Comparison of ENCODE assay signal across 8 mouse cellular contexts in the genomic region with DNA sequence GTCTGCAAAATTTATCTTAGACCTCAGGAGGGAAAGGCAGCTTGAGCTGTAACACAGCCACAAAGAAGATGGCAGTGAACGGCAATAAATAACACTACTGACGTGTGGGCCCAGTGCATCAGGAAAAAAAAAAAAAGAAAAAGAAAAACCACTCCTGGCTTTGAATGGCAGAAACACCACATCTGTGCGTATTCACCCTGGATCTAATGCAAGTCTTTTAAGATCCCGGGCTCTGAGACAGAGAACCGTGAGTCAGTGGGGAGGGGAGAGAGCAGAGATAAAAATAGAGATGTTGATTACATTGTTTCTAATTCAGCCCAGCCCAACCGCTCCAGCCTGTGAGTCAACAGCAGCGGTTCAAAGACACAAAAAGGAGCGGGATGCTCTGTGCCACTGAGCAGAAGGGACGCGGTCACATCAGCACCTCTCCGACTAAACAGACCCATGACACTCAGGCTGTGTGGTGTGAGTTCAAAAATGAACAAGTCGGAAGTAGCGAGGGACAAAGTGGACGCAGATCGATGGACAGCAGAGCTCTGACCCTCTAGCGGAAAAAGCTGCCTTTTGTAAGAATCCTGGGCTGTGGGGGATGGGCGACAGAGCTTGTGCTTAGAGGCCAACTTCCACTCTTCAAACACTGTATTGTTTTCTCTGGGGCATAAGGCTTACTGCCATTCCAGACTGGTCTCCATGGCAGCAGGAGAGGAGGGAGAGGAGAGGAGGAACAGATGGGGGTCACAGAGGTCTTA.
DNase-seq lines count a peak whose midpoint lies in the region; ATAC-seq and TF ChIP-seq lines count a peak whose summit lies in the region.

No protein-coding gene starts in this region.

- TF ChIP-seq CTCF in gastrocnemius, adult 2 months (IDR thresholded peaks at IDR 0.05), result no peak

- peak; percentile 27 for DNase-seq in T-cell, adult 2 months (ENCODE audit: low spot score)
- DNase-seq in gastrocnemius, adult 2 months, result peak; percentile 55
- DNase-seq in left cerebral cortex, adult 9 months (ENCODE audit: low spot score in 2 of 2), result peak; percentile 56 to 65
- DNase-seq in lung, postnatal 4 days, result peak; percentile 75 to 81
- peak; percentile 92 for DNase-seq in retina, embryonic 14.5 days (ENCODE audit: low spot score)
- peak; percentile 29 for DNase-seq in urinary bladder, postnatal 25 days (ENCODE audit: low spot score)

- no peaks in the 10 kb centered on the region for H3K9me3 ChIP-seq in hindbrain, embryonic 16.5 days (ENCODE audit: control insufficient read depth, low read length)

- no peaks in the 10 kb centered on the region for H3K36me3 ChIP-seq in hindbrain, embryonic 16.5 days (ENCODE audit: control insufficient read depth, insufficient read depth, low read length)

- peak overlapping the region; percentile 57 for H3K4me2 ChIP-seq in hindbrain, embryonic 16.5 days (ENCODE audit: low read length)

- H3K27ac ChIP-seq in gastrocnemius, adult 2 months, result peak overlapping the region; percentile 81
- H3K27ac ChIP-seq in hindbrain, embryonic 16.5 days (ENCODE audit: low read depth, low read length), result peak overlapping the region; percentile 81

- 2% methylated on average over 17 of the region's 17 CpGs for WGBS in hindbrain, embryonic 16.5 days

- peak overlapping the region; percentile 67 for H3K4me3 ChIP-seq in gastrocnemius, adult 2 months
- peak overlapping the region; percentile 27 for H3K4me3 ChIP-seq in hindbrain, embryonic 16.5 days (ENCODE audit: low read length)

- H3K4me1 ChIP-seq in hindbrain, embryonic 16.5 days (ENCODE audit: control insufficient read depth, insufficient read depth, low read depth, low read length), result peaks cover 17% of the 10 kb centered on the region

- peak overlapping the region; percentile 61 for H3K9ac ChIP-seq in hindbrain, embryonic 16.5 days (ENCODE audit: low read depth, low read length)

- H3K27me3 ChIP-seq in hindbrain, embryonic 16.5 days (replicated peaks; ENCODE audit: control insufficient read depth, insufficient read depth, low read length), result no peaks in the 10 kb centered on the region

- peak; percentile 76 for ATAC-seq in common myeloid progenitor, adult 5-6 weeks (replicated peaks; ENCODE audit: low read depth, poor library complexity, severe bottlenecking)
- ATAC-seq in hindbrain, embryonic 16.5 days, result peak; percentile 78

- intact Hi-C loops in gastrocnemius, adult 2 months (cut with DNase I), result no loop called here

Comparison
In these comparisons a context has a peak if more than half of its experiments do, and no peak if none do; other contexts are left out.
1. Peak in every context shown above with its lines: DNase-seq, ATAC-seq, H3K4me3 ChIP-seq and H3K27ac ChIP-seq.
2. DNase-seq: peak in every context shown above with its lines; median percentile 92 in retina, embryonic 14.5 days; 78 in lung, postnatal 4 days; 60 in left cerebral cortex, adult 9 months; 55 in gastrocnemius, adult 2 months; 29 in urinary bladder, postnatal 25 days; 27 in T-cell, adult 2 months.